Mouse (Mus musculus): ENCODE measurements around the gene Ankrd13b. TPM values are rescaled to one million over a fixed set of nuclear protein-coding genes. Genes with fewer than 3 reads are reported as not detected.

Gene Ankrd13b
- total and polyA plus RNA-seq, 3 experiments, result 0.55 to 2.7 (median 1.7) TPM

DNA sequence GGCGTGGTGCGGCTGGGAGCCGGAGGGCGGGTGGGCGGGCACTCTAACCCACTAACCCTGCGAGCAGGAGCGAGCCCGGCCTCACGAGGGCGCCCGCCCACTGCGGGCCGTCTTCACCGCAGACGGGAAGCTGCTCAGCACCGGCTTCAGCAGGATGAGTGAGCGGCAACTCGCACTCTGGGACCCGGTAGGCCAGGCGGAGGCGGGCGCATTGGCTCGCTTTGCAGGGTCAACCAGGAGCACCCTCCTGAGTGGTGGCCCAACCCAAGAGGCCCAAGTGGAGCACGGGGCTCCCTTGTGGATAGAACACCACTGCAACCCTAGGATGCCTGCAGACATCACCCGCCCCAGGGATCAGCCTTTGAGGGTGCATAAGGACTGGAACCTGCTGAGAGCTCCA, 22.3 kb downstream of the Ankrd13b start:
- Histone ChIP-seq H3K4me3 (replicated peaks in 1 of 3; ENCODE audit: low read depth in 2 of 3, low read length in 2 of 3, poor library complexity in 1 of 3) (peak overlapping the region; percentile 16 to 42 (median 25)), H3K9me3 (replicated peaks; ENCODE audit: low read length) (no peaks in the 10 kb centered on the region), H3K4me1 (ENCODE audit: control insufficient read depth in 1 of 2, insufficient read depth in 2 of 2) (peaks cover 9 to 22% of the 10 kb centered on the region in 2 experiments), H3K36me3 (replicated peaks in 1 of 2; ENCODE audit: control insufficient read depth in 1 of 2, insufficient read depth in 1 of 2, low read length in 1 of 2) (peaks cover 0 to 3% of the 10 kb centered on the region in 2 experiments), H3K79me2 (replicated peaks; ENCODE audit: control insufficient read depth, extremely low read depth, insufficient read depth, poor library complexity, severe bottlenecking) (no peaks in the 10 kb centered on the region), H3K27ac (ENCODE audit: insufficient read depth, low read depth) (no peak overlapping the region), H3K9ac (ENCODE audit: insufficient read depth, low read depth) (peak overlapping the region; percentile 5; the same call in 1 of the 2 replicates), H3K4me2 (ENCODE audit: insufficient read depth, low read depth, poor library complexity, severe bottlenecking) (peak overlapping the region; percentile 59), H3K27me3 (replicated peaks) (peaks cover 47% of the 10 kb centered on the region)
- in situ Hi-C loops (cut with MboI; ENCODE audit: low pct_ligation_motif_present, low pct_unique_long_range_greater_than_20kb, low sequenced_read_pairs) (loop anchor here (25.0 kb wide), 1 partner anchor 480 kb away; the partner anchor contains the start of gene Slc6a4), dilution Hi-C loops (cut with MboI; ENCODE audit: extremely low pct_ligation_motif_present, extremely low pct_unique_long_range_greater_than_20kb, low sequenced_read_pairs) (no loop called here)
- TF ChIP-seq ZMIZ1 (IDR thresholded peaks at IDR 0.05; ENCODE audit: low read depth, low read length) (no peak), MAX (IDR thresholded peaks at IDR 0.05; ENCODE audit: low read length) (no peak), POLR2AphosphoS2 (IDR thresholded peaks at IDR 0.05; ENCODE audit: low read depth, low read length) (no peak), SMC3 (IDR thresholded peaks at IDR 0.05; ENCODE audit: low read depth, low read length) (peak; percentile 56), GABPA (IDR thresholded peaks at IDR 0.05; ENCODE audit: insufficient replicate concordance, low read depth, low read length) (no peak), KAT2A (IDR thresholded peaks at IDR 0.05; ENCODE audit: insufficient replicate concordance, low read length) (no peak), MXI1 (IDR thresholded peaks at IDR 0.05; ENCODE audit: low read depth, low read length) (no peak), HCFC1 (IDR thresholded peaks at IDR 0.05; ENCODE audit: low read depth, low read length) (no peak), EP300 (IDR thresholded peaks at IDR 0.05; ENCODE audit: low read length) (no peak), CHD2 (IDR thresholded peaks at IDR 0.05; ENCODE audit: low read length) (no peak), NRF1 (IDR thresholded peaks at IDR 0.05; ENCODE audit: low read depth, low read length) (no peak), MEF2A (IDR thresholded peaks at IDR 0.05; ENCODE audit: borderline replicate concordance, low read depth, low read length) (no peak), USF1 (IDR thresholded peaks at IDR 0.05; ENCODE audit: low read depth, low read length) (no peak), RAD21 (IDR thresholded peaks at IDR 0.05; ENCODE audit: low read depth, low read length) (peak; percentile 63), MAFK (IDR thresholded peaks at IDR 0.05; ENCODE audit: insufficient replicate concordance, low read length) (no peak), MYC (IDR thresholded peaks at IDR 0.05; ENCODE audit: low read depth, low read length) (no peak), CTCF (conservative IDR thresholded peaks at IDR 0.05 in 1 of 2, IDR thresholded peaks at IDR 0.05 in 1 of 2; ENCODE audit: low read depth in 2 of 2, low read length in 2 of 2) (peak in 1 of 2 experiments; percentile 76; a peak in 2 of 4 replicates), USF2 (conservative IDR thresholded peaks at IDR 0.05; ENCODE audit: low read depth, low read length) (no peak), ZC3H11A (IDR thresholded peaks at IDR 0.05; ENCODE audit: low read depth, low read length) (no peak), E2F4 (IDR thresholded peaks at IDR 0.05; ENCODE audit: insufficient replicate concordance, low read depth, low read length) (no peak), POLR2A (IDR thresholded peaks at IDR 0.05; ENCODE audit: low read depth, low read length) (0 out of 2 replicates have a peak, but pooled peaks have one; percentile 24), IRF4 (IDR thresholded peaks at IDR 0.05; ENCODE audit: low read depth, low read length) (no peak), CHD1 (IDR thresholded peaks at IDR 0.05; ENCODE audit: low read depth, low read length) (no peak), UBTF (IDR thresholded peaks at IDR 0.05; ENCODE audit: low read depth, low read length) (peak; percentile 86)
- DNase-seq (ENCODE audit: extremely low read depth), result peak; percentile 74
